Mouse (Mus musculus): Measurements from ENCODE around the gene Rnf135. TPM values are rescaled to one million over a fixed set of nuclear protein-coding genes. Genes with fewer than 3 reads are reported as not detected.
A peak's percentile ranks its signal among the peaks of the same experiment; 100 is the strongest.
"Not testable (repeated sequence)": the region's sequence is repeated elsewhere in the genome, so short reads cannot be mapped to it uniquely, and the experiment has no call there.

The Rnf135 gene
- total RNA-seq (2021): 10 to 100 TPM in 1 of 2 experiments, 1 to 10 TPM in 1; 6.9 to 11.0 TPM
- long read RNA-seq, experiment 1, transcript Rnf135-201 (5 exons, 1,984 nt): major isoform, 18 of 33 reads
- long read RNA-seq, experiment 1, partial matches to known transcripts: 0 of 33 reads
- long read RNA-seq, experiment 1, other reads (novel, unspliced or antisense): 15 of 33 reads
- long read RNA-seq, experiment 2, transcript Rnf135-201 (5 exons, 1,984 nt): major isoform, 11 of 13 reads
- long read RNA-seq, experiment 2, partial matches to known transcripts: 0 of 13 reads
- long read RNA-seq, experiment 2, other reads (novel, unspliced or antisense): 2 of 13 reads

DNA sequence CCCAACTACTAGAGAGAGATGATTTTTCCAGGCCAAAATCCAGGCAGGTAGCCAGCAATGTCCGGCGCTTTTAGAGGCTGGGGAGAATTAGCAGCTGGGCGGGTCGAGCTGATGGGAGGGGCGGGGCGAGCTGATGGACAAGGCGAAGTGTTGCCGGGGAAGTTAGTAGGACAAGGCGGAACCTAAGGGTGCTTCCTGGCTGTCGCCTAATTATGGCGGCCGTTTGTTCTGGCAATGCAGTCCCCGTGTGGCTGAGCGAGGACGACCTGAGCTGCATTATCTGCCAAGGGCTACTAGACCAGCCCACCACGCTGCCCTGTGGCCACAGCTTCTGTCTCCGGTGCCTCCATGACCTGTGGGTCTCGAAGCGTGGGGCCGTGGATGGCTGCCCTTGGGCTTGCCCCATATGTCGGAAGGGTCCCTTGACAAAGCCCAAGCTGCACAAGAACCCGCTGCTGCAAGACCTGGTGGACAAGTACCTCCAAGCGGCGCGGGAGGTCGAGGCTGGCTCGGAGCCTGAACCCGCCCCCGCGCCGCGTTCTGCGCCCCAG lies at the start of gene Rnf135:
Rnf135 (plus strand) TSS at position 147 of the 551 bp plus-strand sequence.
- DNase-seq: peak; percentile 96

DNA sequence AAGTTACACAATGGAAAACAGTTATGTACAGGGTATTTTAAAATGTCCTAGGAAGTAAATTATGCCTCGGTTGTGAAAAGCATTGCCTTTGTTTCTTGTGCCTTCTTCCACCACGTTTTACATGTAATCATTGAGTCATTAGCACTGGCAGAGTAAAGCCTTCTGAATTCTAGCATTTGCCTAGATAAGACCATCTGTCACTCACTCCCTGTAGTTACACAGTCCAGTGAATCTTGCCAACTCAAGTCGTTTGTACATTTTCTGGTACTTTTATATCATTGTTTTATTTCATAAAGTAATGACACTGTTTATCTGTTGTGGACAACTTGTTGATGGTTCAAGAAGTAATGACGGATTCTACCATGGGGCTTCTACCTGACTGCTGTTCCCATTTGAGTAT lies 48.9 kb upstream of the Rnf135 start:
- no peak for DNase-seq

GRCm38 (mm10) chr11:80135954-80136683 lies 47.5 kb upstream of the Rnf135 start:
- DNase-seq: no peak

DNA sequence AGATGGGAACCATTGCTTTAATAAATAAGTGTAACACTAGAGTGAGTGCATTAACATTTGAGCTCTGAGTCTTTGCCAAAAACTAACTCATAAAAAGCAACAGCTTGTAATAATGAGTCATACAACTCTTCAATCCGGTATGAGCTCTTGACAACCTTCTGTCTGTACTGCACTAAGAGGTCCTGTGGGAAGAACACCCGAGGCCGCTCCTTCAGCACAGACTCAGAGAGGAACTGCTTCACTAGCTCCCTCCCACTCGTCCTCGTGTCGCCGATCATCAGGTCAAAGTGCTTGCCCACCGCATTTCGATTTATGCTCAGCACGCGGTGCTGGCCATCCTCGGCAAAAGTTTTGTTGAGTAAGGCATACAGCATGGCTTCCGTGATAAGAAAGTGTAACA lies 46.9 kb upstream of the Rnf135 start:
- no peak for DNase-seq

- no peak for DNase-seq
Observed at GRCm38 (mm10) chr11:80137773-80138172, 45.9 kb upstream of the Rnf135 start.

DNA sequence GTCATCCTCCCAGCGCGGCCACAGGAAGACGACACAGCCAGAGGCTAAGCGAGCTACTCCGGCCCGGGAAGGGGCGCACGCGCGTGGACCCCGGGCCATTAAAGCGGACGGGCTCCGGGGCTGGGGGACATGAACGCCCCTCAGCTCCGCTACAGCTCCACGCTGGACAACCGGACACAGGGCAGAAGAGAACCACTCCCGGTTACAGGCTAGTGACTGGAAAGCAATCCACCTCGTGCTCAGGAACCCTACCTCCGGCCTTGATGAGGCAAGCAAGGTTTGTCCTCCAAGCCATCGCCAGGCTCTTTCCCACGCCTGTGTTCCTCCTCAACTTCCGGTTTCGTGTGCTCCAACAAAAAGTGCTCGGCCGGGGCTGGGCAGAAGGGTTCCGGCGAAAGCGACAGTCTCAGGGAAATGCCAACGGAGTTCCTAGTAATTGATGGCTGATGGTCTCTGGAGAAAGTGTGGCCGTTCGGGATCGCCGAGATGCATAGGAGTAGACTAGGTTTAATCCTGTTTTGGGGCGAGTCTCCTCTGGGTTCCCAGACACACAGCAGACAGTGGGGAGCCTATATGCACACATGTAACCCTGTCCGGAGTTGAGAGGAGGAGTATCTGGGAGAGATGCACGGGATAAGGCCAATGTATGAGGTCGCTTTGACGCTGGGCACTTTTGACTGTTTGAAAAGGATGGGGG lies 41.7 kb upstream of the Rnf135 start, which contains the start of gene Tefm:
Tefm (minus strand) TSS at position 351 of the 697 bp plus-strand sequence.
- DNase-seq: peak; percentile 90

DNA sequence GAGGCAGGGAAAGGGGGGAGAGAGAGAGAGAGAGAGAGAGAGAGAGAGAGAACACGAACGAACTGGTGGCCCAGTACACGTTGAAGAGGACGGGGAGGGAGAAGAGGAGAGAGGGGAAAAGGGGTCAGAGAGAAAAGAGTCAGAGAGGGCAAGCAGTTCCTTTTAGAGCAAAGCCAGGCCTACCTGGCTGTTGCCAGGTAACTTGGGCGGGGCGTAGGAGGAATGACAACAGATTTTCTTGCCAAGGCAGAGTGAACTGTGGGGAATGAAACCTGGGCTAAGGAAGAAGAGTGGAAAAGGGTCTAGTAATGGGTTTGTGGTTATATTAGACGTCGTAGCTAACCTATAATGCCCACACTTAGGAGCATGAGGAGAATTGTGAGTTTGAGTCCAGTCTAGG lies 40.8 kb upstream of the Rnf135 start:
- DNase-seq: no peak

DNA sequence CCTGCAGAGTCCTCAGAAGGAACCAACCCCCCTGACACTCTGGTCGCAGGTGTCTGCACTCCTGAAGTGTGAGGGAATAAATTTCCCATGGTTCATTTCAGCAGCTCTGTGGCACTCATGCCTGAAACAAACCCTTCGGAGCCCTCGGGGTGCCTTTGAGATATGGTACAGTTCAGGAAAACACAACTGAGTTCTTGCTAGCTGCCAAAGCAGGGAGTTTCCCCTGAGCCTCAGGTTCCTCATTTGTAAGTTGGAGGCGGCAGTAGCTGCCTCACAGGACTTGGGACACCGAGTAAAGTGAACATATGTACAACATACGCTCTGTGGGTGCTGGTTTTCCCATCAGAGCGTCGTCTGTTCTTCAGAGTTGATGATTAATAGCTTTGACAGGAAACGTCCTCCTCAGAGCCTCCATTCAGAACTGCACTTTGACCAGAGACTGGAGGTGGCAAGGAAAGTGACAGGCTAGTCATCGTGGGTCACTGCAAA lies 37.8 kb upstream of the Rnf135 start:
- no peak for DNase-seq

DNA sequence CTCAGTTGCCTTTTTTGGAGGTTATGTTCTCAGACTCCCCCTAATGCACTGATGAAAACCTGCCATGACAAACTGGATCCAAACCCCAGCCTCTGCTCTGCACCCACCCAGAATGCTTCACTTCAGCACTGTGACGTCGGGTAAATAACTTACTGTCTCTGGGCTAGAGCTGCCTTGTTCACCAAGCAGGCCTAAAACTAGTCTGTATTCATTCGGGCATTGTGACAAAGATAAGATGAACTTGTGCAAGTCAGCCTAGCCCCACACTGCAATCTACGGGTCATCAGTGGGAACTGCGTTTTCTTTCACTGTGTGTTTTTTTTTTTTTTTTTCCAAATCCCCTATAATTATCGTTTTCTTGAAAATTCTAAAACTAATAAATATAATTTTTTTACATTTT lies 35.9 kb upstream of the Rnf135 start:
- no peak for DNase-seq

- DNase-seq: no peak
Observed at GRCm38 (mm10) chr11:80148313-80148712, 35.3 kb upstream of the Rnf135 start.

GRCm38 (mm10) chr11:80148974-80149373 lies 34.7 kb upstream of the Rnf135 start:
- not testable (repeated sequence) for DNase-seq

- no peak for DNase-seq
Observed at GRCm38 (mm10) chr11:80149412-80150023, 34.1 kb upstream of the Rnf135 start.

GRCm38 (mm10) chr11:80150566-80150965 lies 33.1 kb upstream of the Rnf135 start:
- no peak for DNase-seq

- no peak for DNase-seq
Observed at GRCm38 (mm10) chr11:80151541-80151940, 32.1 kb upstream of the Rnf135 start.

GRCm38 (mm10) chr11:80152376-80152775 lies 31.3 kb upstream of the Rnf135 start:
- no peak for DNase-seq

GRCm38 (mm10) chr11:80153857-80154495 lies 29.7 kb upstream of the Rnf135 start, which contains the start of gene Adap2:
TSS of gene Adap2 (plus strand) at chr11:80154105.
- peak; percentile 96 for DNase-seq

GRCm38 (mm10) chr11:80154501-80154900 lies 29.1 kb upstream of the Rnf135 start:
- no peak for DNase-seq

DNA sequence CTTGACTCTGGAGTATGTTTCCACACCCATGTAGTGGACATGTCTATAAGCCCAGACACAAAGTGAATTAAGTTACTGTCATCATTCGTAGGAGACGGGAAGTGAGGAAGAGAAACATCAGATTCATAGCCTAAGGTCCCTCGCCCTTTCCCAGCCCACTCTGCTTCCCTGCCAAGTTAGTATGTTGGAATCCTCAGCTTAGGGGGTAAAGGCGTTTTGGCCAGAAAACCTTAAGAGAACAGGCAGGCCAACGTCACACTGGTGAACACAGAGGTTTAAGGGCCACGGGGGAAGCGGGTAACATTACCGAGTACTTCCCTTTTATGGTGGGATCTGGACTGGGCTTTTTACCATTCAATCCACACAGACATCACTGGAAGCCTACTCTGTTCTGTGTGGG lies 28.1 kb upstream of the Rnf135 start:
- DNase-seq: no peak

GRCm38 (mm10) chr11:80155961-80156360 lies 27.7 kb upstream of the Rnf135 start:
- no peak for DNase-seq

- no peak for DNase-seq
Observed at GRCm38 (mm10) chr11:80156841-80157240, 26.8 kb upstream of the Rnf135 start.

DNA sequence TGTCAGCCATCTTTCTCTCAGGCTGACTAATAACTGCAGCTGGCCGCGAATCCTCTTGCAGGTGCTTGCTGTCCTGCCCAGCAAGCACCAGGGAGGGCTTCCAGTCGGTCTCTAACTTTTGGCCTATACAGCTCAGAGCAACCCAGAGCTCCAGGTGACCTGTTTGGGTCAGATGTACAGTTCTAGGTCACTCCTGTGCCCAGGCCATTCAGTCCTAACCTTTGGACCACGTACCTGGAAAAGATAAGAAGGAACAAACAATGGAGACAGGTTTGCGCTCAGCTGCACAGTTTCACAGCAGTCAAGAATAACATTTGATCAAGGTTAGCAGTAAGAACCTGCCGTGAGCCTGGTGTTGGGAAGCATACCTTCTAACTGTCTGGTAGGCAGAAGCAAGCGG lies 24.6 kb upstream of the Rnf135 start:
- DNase-seq: no peak

- DNase-seq: no peak
Observed at GRCm38 (mm10) chr11:80161041-80161440, 22.6 kb upstream of the Rnf135 start.

Data from adrenal gland, postnatal 10 days (tissue).